Mouse (Mus musculus): ENCODE measurements around the gene Smim24. TPM values are rescaled to one million over a fixed set of nuclear protein-coding genes. Genes with fewer than 3 reads are reported as not detected.
A peak's percentile ranks its signal among the peaks of the same experiment; 100 is the strongest.

Gene Smim24
- total RNA-seq, 2 experiments from 2014 or later, result 2.0 TPM

- no peak for DNase-seq (ENCODE audit: low spot score)
- intact Hi-C loops (cut with DNase I), result no loop called here
Observed at GRCm38 (mm10) chr10:81364666-81365065, 28.2 kb upstream of the Smim24 start.

DNA sequence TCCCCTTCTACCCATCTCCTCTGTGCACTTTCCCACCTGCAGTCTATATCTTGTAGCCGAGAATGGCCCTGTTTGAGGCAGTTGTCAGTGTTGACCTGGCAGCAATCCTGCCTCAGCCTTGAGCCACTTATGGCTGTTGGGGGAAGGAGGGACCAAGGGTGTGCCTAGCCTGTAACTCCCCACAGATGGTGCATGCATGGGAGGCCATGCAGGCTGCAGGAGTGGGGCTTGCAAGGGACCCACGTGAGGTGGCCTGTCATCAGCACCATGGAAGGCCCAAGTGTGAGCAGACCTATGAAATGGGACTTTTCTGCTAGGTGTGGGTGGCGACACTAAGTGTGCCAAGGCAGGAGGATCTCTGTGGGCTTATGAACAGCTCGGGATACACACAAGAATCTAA is 27.8 kb upstream of the Smim24 start:
- no peak for DNase-seq (ENCODE audit: low spot score)
- intact Hi-C loops (cut with DNase I), result no loop called here

DNA sequence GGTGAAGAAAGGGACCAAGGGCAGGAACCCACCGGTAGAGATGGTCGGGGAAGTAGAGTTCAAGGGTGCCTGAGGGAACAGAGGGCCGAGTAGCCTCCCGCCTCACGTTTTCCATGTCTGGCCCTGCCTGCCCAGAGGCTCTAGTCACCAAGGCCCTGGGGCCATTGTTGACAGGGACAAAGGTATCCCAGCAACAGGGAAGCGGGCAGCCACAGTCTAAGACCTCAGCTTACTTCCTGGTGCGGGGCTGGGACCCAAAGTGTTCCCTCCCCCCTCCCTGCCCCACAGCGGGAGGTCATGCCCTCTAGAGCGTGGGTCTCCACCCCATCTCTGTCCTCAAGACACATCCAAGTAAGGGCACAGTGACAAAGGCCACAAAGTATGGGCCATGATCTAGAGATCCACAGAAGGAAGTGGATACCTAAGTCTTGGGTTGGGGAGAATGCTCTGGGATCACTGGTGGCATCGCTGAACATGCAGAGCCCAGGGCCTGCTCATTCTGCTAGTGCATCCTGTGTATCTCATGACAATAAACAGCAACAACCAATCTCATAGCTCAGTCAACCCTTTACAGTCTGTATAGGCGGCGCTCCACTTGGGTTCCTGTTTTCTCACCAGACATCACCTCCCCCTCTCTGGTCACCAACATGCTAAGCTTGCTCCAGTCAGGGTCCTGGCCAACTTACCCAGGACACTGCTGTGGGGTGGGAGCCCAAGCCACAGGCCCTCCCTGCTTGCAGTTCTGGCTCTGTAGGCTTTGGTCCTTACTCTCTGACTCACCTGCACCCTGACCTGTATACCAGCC is 27.0 kb upstream of the Smim24 start, which contains the start of gene 4930404N11Rik:
TSS of gene 4930404N11Rik (minus strand) at position 145 of the 805 bp plus-strand sequence.
- DNase-seq (ENCODE audit: low spot score), result no peak
- intact Hi-C loops (cut with DNase I), result no loop called here

GRCm38 (mm10) chr10:81366477-81367206 is 26.2 kb upstream of the Smim24 start:
- intact Hi-C loops (cut with DNase I), result no loop called here
- no peak for DNase-seq (ENCODE audit: low spot score)

DNA sequence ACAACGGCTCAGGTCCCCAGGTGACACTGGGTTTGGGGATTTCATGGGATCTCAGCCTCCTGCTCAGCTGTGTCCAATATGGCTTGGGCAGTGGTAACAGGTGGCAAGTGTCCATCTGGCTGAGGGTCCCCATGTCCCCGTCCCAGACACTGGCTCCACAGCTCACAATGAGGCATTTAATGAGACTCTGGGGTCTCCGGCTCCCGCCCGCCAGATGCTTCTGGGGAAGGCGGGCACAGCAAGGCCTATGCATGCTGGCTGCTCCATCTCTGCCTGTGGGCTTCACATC is 25.7 kb upstream of the Smim24 start:
- intact Hi-C loops (cut with DNase I), result no loop called here
- no peak for DNase-seq (ENCODE audit: low spot score)

GRCm38 (mm10) chr10:81375322-81375721 is 17.5 kb upstream of the Smim24 start:
- DNase-seq (ENCODE audit: low spot score), result no peak

GRCm38 (mm10) chr10:81376561-81377361 is 16.1 kb upstream of the Smim24 start:
- DNase-seq (ENCODE audit: low spot score), result no peak
- intact Hi-C loops (cut with DNase I), result no loop called here

More at GRCm38 (mm10) chr10:81375322-81375721, 17.5 kb upstream of the Smim24 start:
- intact Hi-C loops (cut with DNase I), result no loop called here

DNA sequence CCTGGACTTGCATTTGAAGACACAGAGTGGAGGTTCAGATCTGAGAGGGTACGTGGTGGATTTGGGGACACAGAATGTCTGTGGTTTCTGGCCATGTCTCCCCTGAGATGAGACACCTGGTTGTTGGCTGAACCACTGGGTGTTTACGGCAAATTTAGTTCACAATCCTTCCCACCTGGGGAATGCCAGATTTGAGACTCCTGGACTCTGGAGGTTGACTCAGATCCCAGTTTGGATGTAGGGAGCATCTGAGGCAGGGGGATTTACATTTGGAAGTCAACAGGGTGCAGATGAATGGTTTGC is 15.5 kb upstream of the Smim24 start:
- DNase-seq (ENCODE audit: low spot score), result no peak
- intact Hi-C loops (cut with DNase I), result no loop called here

DNA sequence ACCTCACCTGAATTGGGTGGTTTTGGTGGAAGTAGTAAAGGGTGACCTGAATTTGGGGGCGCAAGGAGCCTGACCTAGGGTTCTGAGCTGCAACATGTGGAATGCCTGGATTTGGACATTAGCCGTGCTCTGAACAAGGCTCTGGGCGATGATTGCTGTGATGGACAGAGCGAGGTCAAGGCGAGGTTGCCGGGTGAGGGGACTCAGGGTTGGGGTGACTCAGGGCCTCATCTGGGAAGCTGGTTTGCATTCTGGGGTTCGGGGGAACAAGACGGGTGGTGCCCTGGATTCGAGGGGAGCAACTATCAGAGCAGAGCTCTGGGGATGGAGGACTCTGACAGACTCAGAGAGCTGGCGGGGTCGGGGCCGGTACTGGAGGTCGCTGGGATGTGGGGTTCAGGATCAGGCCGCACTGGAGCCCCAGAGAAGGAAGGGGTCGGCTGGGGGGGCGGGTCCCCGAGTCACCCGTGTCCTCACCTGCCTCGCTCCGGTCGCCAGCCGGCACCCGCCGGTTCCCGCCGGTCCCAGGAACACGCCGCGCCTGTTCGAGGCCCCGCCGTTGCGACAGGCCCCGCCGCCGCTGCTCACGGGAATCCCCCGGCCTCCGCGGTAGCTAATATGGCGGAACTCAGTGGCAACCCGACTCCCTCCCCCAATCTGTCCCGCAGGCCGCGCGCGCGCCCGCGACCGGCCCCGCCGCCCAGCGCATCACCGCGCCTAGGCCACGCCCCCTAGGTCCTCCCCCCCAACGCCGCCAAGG is 14.9 kb upstream of the Smim24 start, which contains the start of gene Fzr1:
TSS of gene Fzr1 (minus strand) at position 724 of the 760 bp plus-strand sequence.
- DNase-seq (ENCODE audit: low spot score), result no peak
- intact Hi-C loops (cut with DNase I), result no loop called here

- intact Hi-C loops (cut with DNase I), result no loop called here
- DNase-seq (ENCODE audit: low spot score), result peak; percentile 100
Observed at GRCm38 (mm10) chr10:81378553-81379182, 14.2 kb upstream of the Smim24 start.

DNA sequence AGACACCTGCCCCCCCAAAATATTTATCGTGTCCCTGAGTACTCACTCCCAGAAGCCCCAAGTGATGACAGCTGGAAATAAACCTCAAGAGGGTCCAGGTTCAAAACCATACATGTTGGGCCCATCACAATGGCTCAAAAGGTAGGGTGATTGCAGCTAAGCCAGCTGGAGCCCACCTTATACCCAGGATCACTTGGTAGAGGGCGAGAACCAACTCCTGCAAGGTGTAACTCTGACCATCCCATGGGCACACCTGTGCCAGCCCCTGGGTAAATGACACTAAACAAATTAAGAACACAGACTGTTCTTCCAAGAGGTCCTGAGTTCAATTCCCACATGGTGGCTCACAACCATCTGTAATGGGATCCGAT is 13.7 kb upstream of the Smim24 start:
- no peak for DNase-seq (ENCODE audit: low spot score)
- intact Hi-C loops (cut with DNase I), result no loop called here

DNA sequence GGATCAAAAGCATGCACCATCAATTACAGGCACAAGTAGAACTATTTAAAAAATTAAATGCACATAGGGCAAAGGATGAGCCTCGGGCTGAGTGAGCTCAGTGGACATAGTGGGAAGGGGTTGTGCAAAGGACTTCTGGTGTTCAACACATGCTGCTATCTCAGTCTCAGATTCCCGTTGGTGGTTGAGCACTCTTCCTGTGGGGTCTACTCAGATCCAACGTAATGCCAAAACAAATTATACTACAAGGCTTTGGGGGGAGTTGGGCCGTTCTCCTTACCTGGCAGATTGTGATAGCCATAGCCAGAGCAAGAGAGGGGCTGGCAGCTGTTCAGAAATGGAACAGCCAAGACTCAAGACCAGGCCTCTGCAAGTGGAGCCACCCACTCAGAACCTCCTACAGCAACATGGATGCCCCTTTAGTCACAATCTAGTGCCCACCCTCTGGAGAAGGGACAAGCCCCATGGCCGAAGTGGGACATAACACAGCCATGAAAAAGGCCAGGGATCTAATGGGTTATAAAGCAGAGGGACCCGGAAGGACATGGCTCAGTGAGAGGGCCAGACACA is 13.0 kb upstream of the Smim24 start:
- no peak for DNase-seq (ENCODE audit: low spot score)
- intact Hi-C loops (cut with DNase I), result no loop called here

DNA sequence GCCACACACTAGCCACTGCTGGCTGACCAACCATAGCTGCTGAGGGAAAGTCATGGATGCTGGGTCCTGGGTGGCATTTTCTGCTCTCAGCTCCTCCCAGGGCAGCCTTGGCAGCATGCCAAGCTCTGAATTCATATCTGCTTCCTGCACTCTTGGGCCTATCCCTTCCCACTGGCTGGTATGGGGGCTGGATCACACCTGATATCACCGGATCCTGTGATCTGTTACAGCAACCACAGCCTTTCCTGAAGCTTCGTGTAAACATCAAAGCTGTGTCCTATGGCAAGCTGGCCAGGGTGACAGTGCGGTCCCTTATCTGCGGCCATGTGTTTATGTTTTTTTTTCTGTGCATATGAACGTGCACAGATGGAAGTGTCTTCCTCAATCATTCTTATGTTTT is 10.8 kb upstream of the Smim24 start:
- no peak for DNase-seq (ENCODE audit: low spot score)
- intact Hi-C loops (cut with DNase I), result no loop called here

- DNase-seq (ENCODE audit: low spot score), result peak; percentile 97
- intact Hi-C loops (cut with DNase I), result no loop called here
Observed at GRCm38 (mm10) chr10:81383802-81384604, 8.8 kb upstream of the Smim24 start, which contains the start of the genes Dohh and Gm48551. Gene Dohh, plus strand, starts transcription at chr10:81384428. Gene Gm48551, plus strand, starts transcription at chr10:81384466.

DNA sequence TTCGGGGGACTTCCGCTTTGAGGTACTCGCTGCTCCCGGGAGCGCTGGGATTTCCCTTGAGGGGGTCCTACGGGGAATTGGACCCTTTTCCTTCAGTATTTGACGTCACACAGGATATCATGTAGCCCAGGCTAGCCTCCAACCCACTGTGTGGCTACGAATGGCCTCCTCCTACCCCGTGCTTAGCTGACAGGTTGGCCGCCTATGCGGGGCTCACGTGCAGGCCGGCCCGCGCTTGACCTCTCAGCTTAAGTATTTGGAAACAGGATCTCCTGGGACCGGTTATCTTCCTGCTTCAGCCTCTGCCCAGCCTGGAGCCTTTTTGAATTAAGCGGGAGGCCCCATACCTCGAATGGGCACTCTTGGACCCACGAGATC is 8.3 kb upstream of the Smim24 start:
- intact Hi-C loops (cut with DNase I), result no loop called here
- DNase-seq (ENCODE audit: low spot score), result no peak

DNA sequence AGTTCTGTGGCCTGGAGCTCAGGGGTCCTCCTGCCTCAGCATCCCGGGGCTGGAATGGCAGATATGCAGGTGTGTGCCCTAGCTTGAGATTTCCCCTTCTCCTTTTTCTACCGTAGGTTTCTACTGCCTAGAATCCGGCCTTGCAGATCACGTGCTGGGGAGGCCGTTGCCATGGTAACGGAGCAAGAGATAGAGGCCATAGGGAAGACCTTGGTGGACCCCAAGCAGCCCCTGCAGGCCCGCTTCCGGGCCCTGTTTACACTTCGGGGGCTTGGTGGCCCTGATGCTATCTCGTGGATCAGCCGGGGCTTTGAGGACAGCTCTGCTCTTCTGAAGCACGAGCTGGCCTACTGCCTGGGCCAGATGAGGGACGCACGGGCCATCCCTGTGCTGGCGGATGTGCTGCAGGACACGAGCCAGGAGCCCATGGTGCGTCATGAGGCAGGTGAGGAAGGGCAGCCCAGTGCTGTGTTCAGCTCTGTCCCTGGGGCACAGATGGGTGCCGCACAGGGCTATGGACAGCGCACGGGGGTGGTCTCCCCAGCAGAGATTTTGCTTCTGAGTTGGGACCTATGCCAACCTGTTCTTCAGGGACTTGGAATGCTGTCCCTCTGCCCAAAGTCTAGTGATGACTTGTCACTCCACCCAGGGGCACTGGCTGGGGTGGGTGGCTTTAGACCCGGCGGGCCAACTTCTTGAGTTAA is 7.1 kb upstream of the Smim24 start:
- DNase-seq (ENCODE audit: low spot score), result no peak
- intact Hi-C loops (cut with DNase I), result no loop called here

DNA sequence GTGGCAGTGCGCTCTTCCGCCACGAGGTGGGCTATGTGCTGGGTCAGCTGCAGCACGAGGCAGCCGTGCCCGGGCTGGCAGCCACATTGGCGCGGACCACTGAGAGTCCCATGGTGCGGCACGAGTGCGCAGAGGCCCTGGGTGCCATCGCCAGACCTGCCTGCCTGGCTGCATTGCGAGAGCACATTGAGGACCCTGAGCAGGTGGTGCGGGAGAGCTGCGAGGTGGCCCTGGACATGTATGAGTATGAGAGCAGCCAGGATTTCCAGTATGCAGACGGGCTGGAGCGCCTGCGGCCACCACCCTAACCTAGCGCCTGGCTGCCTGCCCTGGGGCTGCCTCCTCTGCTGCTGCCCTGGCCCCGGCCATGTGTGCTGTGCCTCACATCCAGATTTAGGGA is 5.1 kb upstream of the Smim24 start:
- intact Hi-C loops (cut with DNase I), result no loop called here
- no peak for DNase-seq (ENCODE audit: low spot score)

Data from heart, postnatal 25 days (tissue).